Mouse (Mus musculus): ENCODE data around the gene Snx7.

Gene Snx7

DNA sequence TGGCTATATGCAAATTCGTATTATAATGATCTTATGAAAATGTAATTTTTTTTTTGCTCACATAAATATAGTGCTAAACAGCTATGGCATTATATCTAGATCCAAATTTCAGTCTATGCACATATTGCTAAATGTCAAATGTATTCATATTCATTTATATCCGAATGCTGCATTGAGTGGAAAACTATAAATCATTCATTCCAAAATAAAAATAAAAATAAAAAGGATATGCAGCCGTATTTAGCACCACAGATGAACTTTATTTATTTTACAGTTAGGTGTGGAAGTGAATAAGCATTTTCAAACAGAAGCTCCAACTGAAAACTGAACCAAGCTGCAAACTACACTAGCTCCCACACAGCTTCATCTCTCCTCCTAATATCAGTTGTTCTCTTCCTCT is 45.5 kb downstream of the Snx7 start:
- in situ Hi-C loops (cut with MboI; ENCODE audit: unreplicated experiment in 2 of 2) = no loop called here

DNA sequence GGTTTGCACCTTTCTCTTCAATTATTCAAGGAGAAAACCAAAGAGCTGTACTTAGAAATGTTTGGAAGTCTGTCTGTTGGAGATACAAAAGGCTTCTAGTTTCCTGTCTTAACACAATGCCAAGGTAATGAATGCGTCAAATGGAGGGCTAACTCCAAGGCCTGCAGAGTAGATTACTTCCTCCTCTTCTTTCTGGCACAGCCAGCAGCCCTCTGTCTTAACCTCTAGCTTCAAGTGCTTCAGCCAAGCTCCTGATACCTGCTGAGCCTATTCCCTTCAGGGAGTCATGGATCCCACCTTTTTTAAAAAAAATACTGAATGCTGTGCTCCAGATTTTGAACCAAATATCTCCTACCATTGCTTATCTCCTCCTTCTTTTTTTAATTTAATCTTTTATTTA is 51.1 kb downstream of the Snx7 start:
- in situ Hi-C loops (cut with MboI; ENCODE audit: unreplicated experiment in 2 of 2) = no loop called here

DNA sequence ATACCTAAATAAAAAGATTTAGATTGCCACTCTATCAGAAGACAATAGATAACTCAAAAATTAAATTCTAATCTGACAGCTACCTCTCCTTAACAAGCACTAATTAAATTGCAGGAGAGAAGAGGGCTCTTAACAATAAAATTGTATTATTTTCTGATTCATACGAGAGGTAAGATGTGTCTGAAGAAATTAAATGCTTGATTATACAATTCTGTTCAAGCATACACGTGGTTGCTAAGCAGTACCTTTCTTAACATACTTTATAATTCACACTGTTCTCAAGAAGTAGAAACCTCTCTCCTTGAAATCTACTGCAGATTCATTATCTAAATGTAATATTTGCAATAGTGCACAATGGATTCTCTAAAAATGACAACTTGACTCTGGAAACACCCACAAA is 54.5 kb downstream of the Snx7 start:
- in situ Hi-C loops (cut with MboI; ENCODE audit: unreplicated experiment in 2 of 2) = no loop called here

DNA sequence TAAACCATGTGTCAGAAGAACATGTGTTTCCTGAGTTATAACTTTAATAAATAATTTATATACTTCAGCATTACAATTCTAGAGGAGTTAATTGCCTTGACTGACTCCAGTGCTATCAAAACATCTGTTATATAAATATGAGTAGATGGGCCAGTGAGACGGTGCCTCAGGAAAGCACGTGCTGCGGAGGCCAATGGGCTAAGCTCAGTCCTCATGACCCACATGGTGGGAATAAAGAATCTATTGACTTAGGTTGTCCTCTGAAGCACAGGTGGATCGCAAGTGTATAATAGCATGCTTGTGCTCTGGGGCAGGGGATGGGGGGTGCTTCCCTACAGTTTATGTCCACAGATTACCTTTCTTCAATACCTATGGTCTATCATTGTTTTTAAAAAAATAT is 56.6 kb downstream of the Snx7 start:
- in situ Hi-C loops (cut with MboI; ENCODE audit: unreplicated experiment in 2 of 2) = no loop called here

DNA sequence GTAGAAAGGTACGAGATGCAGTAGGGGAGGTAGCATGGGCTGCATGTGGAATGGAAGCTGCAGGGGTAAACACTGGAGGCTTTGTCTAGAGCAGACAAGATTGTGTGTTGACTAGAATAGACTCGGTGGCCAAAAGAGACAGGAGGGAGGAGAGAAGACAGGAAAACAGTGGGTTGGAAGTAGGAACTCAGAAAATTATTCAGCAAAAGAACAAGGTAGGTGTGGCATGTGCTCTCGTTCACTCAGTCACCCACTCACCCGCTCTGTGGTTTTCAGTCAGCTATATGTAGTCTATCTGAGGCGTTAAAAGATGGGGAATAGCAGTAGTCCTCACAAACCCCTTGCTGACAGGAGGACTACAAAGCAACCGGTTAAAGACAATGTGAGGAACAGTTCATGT is 63.0 kb downstream of the Snx7 start:
- in situ Hi-C loops (cut with MboI; ENCODE audit: unreplicated experiment in 2 of 2) = no loop called here

DNA sequence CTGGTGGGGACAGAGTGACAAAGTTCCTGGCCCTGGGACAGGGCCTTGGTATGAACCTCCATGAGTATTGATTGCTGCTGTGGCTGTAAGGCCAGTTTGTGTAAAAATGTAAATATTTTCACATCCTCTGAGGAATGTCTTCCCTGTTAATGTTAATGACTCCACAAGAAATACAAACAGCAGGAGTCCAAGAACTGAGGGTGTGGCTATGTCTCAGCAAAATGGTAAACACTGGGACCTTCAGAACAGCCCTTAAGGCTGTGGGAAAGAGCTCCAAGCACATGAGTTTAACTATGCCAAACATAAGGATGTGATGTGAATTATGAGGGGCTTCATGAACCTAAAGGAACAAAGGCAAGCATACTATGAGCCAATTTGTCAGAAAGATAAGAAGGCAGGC is 74.2 kb downstream of the Snx7 start:
- in situ Hi-C loops (cut with MboI; ENCODE audit: unreplicated experiment in 2 of 2) = no loop called here

DNA sequence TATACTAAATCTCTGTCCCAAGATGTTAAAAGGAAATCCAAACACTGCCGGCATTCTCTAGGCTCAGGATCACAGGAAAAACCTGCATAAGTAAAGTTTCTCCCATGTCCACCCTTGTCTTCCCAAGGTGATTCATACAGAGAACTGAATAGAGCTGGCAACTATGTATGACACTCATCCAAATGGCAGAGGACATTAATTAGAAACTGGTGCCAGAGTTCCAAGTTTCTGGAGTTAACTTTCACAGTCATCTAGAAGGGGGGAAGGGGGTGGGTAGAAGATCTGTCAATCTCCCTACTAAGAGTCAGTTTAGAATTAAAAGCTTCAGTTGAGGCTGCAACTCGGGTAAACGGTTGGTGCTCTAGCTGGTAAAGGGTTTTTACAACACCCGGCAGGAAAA is 76.8 kb downstream of the Snx7 start:
- in situ Hi-C loops (cut with MboI; ENCODE audit: unreplicated experiment in 2 of 2) = no loop called here

DNA sequence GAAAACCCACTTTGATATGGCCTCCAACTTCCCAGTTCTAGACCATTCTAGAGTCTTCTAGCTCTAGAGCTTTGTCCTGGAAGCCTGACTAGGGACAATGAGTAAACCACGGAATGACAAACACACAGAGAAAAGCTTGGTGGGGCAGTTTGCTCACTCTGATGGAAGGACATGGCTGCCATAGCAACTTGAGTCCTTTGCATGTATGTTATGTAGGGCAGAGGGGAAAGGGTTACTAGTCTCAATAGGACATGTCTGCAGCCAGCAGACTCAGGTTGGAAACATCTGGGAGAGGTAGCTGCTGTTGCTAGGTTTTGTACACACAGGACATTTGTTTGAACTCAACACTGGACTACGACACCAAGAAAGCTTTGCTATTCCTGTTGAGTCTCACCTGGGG is 77.5 kb downstream of the Snx7 start:
- in situ Hi-C loops (cut with MboI; ENCODE audit: unreplicated experiment in 2 of 2) = no loop called here

DNA sequence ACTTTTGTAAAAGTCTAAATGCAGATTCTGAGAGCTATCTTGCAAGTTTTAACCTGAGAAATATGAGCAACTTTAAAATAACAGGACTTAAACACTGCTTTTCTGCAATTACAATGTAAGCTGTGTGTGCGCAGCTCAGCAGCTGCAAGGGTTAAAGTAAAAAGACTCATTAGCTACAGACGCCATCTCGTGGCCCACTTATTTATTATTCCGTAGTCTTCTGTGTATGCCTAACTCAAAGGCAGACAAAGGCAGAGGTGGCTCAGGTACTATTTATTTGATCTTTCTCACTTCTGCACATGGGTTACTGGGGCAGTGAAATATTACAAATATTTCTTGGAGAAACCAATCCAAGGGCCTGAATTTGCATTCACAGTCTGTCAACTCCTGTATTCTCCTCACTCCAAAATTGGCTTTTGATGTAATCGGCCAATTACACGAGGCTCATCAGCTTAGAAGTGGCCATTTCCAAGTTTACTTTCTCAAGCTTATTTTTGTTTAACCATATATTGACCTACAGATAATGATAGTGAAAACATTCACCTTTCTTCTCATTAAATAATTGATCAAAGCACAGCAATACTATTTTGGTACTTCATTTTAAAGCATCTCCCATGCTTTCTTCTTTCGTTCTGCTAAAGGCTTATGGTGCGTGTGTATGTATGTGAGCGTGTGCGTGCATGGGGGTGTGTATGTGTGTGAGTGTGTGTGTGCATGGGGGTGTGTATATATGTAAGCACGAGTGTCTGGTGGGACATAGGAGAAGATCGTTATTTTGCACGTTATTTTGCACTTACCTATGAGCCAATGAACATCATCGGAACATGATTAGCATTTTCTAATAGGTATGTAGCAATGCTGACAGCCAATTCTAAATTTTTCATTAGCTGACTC is 79.7 kb downstream of the Snx7 start:
- in situ Hi-C loops (cut with MboI; ENCODE audit: unreplicated experiment in 2 of 2) = no loop called here

DNA sequence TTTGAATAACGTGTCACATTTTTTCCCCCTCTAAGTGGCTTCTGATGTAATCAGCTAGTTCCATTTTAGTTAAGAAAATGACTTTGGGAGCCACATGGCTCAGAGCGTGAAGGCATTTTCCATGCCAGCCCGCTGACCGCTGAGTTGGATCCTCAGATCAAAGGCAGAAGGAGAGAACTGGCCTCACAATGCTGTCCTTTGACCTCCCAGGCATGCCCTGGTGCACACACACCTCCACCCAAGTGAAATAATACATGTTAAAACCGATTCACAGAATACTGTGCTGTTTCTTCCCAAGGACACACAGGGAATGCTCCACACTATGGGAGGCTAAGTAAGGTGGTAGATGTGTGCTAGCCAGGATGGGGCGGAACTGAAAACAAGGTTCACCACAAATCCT is 81.5 kb downstream of the Snx7 start:
- in situ Hi-C loops (cut with MboI; ENCODE audit: unreplicated experiment in 2 of 2) = no loop called here

DNA sequence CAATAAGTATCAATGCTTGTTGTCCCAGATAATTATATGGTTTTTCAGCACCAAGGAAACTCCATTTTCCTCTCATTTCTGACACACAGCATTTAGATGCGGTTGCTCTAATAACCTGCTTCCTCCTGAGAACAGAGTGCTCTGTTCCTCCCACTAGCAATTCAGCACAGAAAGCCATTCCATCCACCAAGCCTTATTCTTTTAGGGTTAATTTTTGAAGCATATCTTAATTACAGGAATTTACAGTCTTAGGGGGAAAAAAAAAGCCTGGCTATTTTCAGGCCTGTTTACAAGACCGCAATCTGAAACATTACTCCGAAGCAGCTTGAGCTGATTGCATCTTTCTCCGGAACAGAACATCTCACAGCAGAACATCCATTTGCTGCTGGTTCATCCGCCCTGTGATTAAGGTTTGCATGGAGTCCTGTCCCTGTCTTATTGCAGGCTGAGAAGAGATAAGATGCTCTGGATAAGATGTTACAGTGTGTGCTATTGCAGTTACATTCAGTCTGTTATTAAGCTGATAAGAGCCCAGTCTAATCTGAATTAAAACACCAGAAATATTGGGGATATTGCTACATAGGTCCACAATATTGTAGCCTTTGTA is 116.5 kb downstream of the Snx7 start:
- in situ Hi-C loops (cut with MboI; ENCODE audit: unreplicated experiment in 2 of 2) = no loop called here

DNA sequence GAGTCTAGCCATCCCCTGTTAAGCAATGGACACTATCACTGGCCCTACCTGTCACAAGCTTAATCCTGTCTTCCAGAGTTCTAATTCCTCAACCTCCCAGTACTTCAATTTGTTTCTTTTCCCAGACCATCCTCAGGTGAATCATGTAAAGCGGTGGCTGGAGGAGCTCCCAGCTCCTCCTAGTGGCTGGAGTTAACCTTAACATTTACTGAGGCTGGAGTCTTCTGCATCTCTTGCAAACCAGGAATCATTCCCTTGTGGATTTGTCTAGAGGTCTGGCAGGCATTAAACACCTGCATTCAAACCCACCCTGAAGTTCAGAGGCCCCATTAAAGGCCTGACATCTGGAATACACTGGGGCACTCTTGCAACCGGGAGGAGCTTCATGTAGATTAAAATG is 117.1 kb downstream of the Snx7 start:
- in situ Hi-C loops (cut with MboI; ENCODE audit: unreplicated experiment in 2 of 2) = no loop called here

DNA sequence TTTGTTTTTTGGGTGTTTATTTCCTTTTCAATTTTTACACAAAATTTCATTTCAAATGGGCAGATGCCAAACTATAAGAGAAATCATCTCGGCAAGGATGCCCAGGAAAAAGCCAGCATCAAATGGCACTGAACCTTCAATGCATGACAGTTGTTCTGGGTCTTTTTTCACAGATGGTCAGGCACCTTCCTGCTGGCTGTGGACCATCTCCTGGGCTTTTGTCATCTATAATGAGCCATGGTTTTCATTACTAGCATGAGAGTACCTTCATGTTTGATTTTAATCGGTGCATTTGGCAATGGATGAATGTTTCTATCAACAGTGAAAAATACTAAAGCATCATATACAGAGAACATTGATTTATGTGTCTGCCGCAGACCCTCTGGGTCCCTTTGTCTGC is 119.5 kb downstream of the Snx7 start:
- in situ Hi-C loops (cut with MboI; ENCODE audit: unreplicated experiment in 2 of 2) = no loop called here

DNA sequence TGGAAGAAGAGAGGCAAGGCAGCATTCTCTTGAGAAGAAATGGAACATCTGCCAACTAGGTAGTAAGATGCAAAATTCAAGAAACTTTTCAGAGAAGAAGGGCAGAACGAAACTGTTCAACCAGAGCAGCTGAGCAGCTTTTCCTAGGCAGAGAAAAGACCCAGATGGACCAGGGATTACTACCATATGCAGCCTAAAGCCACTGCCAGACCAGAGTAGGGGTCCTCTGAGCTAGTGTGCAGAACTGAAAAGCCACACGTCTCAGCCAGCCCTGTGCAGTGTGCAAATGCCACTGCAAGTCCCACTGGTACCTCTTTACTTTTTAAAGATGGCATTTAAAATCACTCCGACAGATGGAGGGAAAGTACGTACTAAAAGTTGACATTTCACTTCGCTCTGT is 129.0 kb downstream of the Snx7 start:
- in situ Hi-C loops (cut with MboI; ENCODE audit: unreplicated experiment in 2 of 2) = no loop called here

DNA sequence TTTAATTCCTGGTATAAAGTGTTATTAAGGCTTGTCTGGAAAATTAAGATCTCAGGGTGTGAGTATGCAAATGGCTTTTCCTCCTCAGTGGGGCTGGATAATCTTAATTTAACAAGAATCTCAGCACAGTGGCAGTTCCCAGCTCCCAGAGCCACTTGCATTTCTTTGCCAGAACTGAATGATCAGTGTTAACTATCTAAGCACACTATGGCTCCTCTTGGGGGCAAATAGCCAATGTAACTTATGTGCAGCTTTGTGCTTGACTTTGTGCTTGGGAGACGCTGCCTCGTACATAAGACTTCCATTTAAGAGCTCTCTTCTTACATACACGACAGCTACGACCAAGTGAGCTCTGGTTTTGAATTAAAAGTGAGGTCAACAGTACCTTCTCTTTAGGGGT is 136.1 kb downstream of the Snx7 start:
- in situ Hi-C loops (cut with MboI; ENCODE audit: unreplicated experiment in 2 of 2) = no loop called here

Measured in v-Abl transformed pro-B cells (cell line).